Comparison of ENCODE assay signal across 9 mouse cellular contexts in genomic region chr19:31074717-31075063, GRCm38 (mm10). TPM values are rescaled to one million over a fixed set of nuclear protein-coding genes. Genes with fewer than 3 reads are reported as not detected.
DNase-seq lines count a peak whose midpoint lies in the region; ATAC-seq and TF ChIP-seq lines count a peak whose summit lies in the region.
"Had no signal": no experiment of that assay in that cellular context is flagged by ENCODE, and none has a peak within 500 bp of the region (broad histone marks: within the 10 kb centered on the region; RNA-seq: fewer than 3 reads in every experiment).

No protein-coding gene starts in this region.

- H3K27me3 ChIP-seq in embryonic facial prominence, embryonic 12.5 days: no peaks in the 10 kb centered on the region
- no peaks in the 10 kb centered on the region for H3K27me3 ChIP-seq in hindbrain, embryonic 11.5 days (ENCODE audit: control insufficient read depth, insufficient read depth, low read length)
- peaks cover 6% of the 10 kb centered on the region for H3K27me3 ChIP-seq in midbrain, embryonic 13.5 days
- no peaks in the 10 kb centered on the region for H3K27me3 ChIP-seq in thymus, adult 2 months (ENCODE audit: control insufficient read depth, insufficient read depth, low read length)

- WGBS in embryonic facial prominence, embryonic 12.5 days: 8% methylated on average over 3 of the region's 3 CpGs
- WGBS in hindbrain, embryonic 11.5 days: 9% methylated on average over 3 of the region's 3 CpGs
- 4% methylated on average over 3 of the region's 3 CpGs for WGBS in midbrain, embryonic 13.5 days
- 74% methylated on average over 3 of the region's 3 CpGs for WGBS in thymus, adult 2 months

- H3K4me2 ChIP-seq in embryonic facial prominence, embryonic 12.5 days (replicated peaks): peak overlapping the region; percentile 36
- H3K4me2 ChIP-seq in hindbrain, embryonic 11.5 days (replicated peaks; ENCODE audit: low read depth, low read length): peak overlapping the region; percentile 23; the same call in 1 of the 2 replicates
- peak overlapping the region; percentile 41 for H3K4me2 ChIP-seq in midbrain, embryonic 13.5 days (replicated peaks)

- no peak for DNase-seq in gastrocnemius, adult 2 months
- no peak for DNase-seq in gastrocnemius, postnatal 25 days
- DNase-seq in hindbrain, embryonic 11.5 days (ENCODE audit: low spot score): peak; percentile 27
- DNase-seq in layer of hippocampus, adult 9-10 months (ENCODE audit: low spot score): no peak
- no peak for DNase-seq in thymus, adult 2 months
- no peak for DNase-seq in adrenal gland, postnatal 25 days
- DNase-seq: B cell, adult 2 months had no signal

- TF ChIP-seq CTCF in gastrocnemius, adult 2 months (IDR thresholded peaks at IDR 0.05): no peak
- no peak for TF ChIP-seq CTCF in thymus, adult 2 months (IDR thresholded peaks at IDR 0.05; ENCODE audit: borderline replicate concordance, control insufficient read depth, extremely low read depth, insufficient read depth, low read length, poor library complexity)

- peak overlapping the region; percentile 27; the same call in 1 of the 2 replicates for H3K9ac ChIP-seq in embryonic facial prominence, embryonic 12.5 days
- no peak overlapping the region for H3K9ac ChIP-seq in hindbrain, embryonic 11.5 days (ENCODE audit: low read depth, low read length)
- 0 out of 2 replicates have a peak overlapping the region, but pooled peaks have one; percentile 10 for H3K9ac ChIP-seq in midbrain, embryonic 13.5 days (replicated peaks)

- H3K27ac ChIP-seq in gastrocnemius, adult 2 months: peak overlapping the region; percentile 35
- H3K27ac ChIP-seq in embryonic facial prominence, embryonic 12.5 days: peak overlapping the region; percentile 72
- H3K27ac ChIP-seq in hindbrain, embryonic 11.5 days (ENCODE audit: low read depth, low read length): no peak overlapping the region
- H3K27ac ChIP-seq in midbrain, embryonic 13.5 days: peak overlapping the region; percentile 45
- no peak overlapping the region for H3K27ac ChIP-seq in thymus, adult 2 months (ENCODE audit: control insufficient read depth, insufficient read depth, low read length)

- H3K9me3 ChIP-seq in embryonic facial prominence, embryonic 12.5 days: no peaks in the 10 kb centered on the region
- H3K9me3 ChIP-seq in hindbrain, embryonic 11.5 days (ENCODE audit: control insufficient read depth, low read length): no peaks in the 10 kb centered on the region
- no peaks in the 10 kb centered on the region for H3K9me3 ChIP-seq in midbrain, embryonic 13.5 days

- 0 out of 2 replicates have a peak, but pooled peaks cover 7% of the 10 kb centered on the region for H3K4me1 ChIP-seq in embryonic facial prominence, embryonic 12.5 days
- H3K4me1 ChIP-seq in hindbrain, embryonic 11.5 days (replicated peaks; ENCODE audit: control insufficient read depth, insufficient read depth, low read length): 0 out of 2 replicates have a peak, but pooled peaks cover 2% of the 10 kb centered on the region
- H3K4me1 ChIP-seq in midbrain, embryonic 13.5 days (replicated peaks): peaks cover 16% of the 10 kb centered on the region
- H3K4me1 ChIP-seq in thymus, adult 2 months (replicated peaks; ENCODE audit: control insufficient read depth, insufficient read depth, low read length): no peaks in the 10 kb centered on the region

- intact Hi-C loops in gastrocnemius, adult 2 months (cut with DNase I): no loop called here

- H3K36me3 ChIP-seq in embryonic facial prominence, embryonic 12.5 days: no peaks in the 10 kb centered on the region
- no peaks in the 10 kb centered on the region for H3K36me3 ChIP-seq in hindbrain, embryonic 11.5 days (ENCODE audit: control insufficient read depth, insufficient read depth, low read length)
- no peaks in the 10 kb centered on the region for H3K36me3 ChIP-seq in midbrain, embryonic 13.5 days
- no peaks in the 10 kb centered on the region for H3K36me3 ChIP-seq in thymus, adult 2 months (ENCODE audit: control insufficient read depth, insufficient read depth, low read length)

- H3K4me3 ChIP-seq in gastrocnemius, adult 2 months: peak overlapping the region; percentile 49
- 0 out of 2 replicates have a peak overlapping the region, but pooled peaks have one; percentile 12 for H3K4me3 ChIP-seq in embryonic facial prominence, embryonic 12.5 days
- no peak overlapping the region for H3K4me3 ChIP-seq in hindbrain, embryonic 11.5 days (ENCODE audit: low read depth, low read length)
- H3K4me3 ChIP-seq in midbrain, embryonic 13.5 days (replicated peaks): peak overlapping the region; percentile 11; the same call in 1 of the 2 replicates
- H3K4me3 ChIP-seq in thymus, adult 2 months (ENCODE audit: control insufficient read depth, insufficient read depth, low read length): no peak overlapping the region

- 0 out of 2 replicates have a peak, but pooled peaks have one; percentile 56 for ATAC-seq in embryonic facial prominence, embryonic 12.5 days (ENCODE audit: insufficient number of reproducible peaks, insufficient read depth, low FRiP score, low TSS enrichment)
- ATAC-seq in hindbrain, embryonic 11.5 days (ENCODE audit: low FRiP score): no peak
- ATAC-seq in midbrain, embryonic 13.5 days: peak; percentile 64

- no peak for TF ChIP-seq POLR2A in thymus, adult 2 months (IDR thresholded peaks at IDR 0.05; ENCODE audit: control insufficient read depth, extremely low read depth, insufficient read depth, low read length, poor library complexity)

RNA-seq across cellular contexts. Expression of gene Cstf2t, which starts 7.9 kb away (rescaled TPM):
- total RNA-seq in gastrocnemius, adult 2 months (2021): 10 to 100 TPM; 17.0 to 22.1 TPM
- total RNA-seq in gastrocnemius, postnatal 25 days (2021): 10 to 100 TPM; 16.0 to 17.5 TPM
- polyA plus RNA-seq in embryonic facial prominence, embryonic 12.5 days (2016; fragmentation: Nextera tagmentation; extraction: Ambion mirVana): 74.9 and 78.5 TPM in 2 replicates
- polyA plus RNA-seq in hindbrain, embryonic 11.5 days (2014; fragmentation: Nextera tagmentation; extraction: Ambion mirVana): 45.3 and 51.0 TPM in 2 replicates
- 79.6 and 79.7 TPM in 2 replicates for polyA plus RNA-seq in midbrain, embryonic 13.5 days (2015; fragmentation: Nextera tagmentation; extraction: Ambion mirVana)
- polyA plus RNA-seq in thymus, adult 2 months (2012; rRNA removed): 17.6 and 18.6 TPM in 2 replicates
- total RNA-seq in adrenal gland, postnatal 25 days (2021): 23.6 and 26.1 TPM in 2 replicates

Comparison
In these comparisons a context has a peak if more than half of its experiments do, and no peak if none do; other contexts are left out.
1. H3K27ac ChIP-seq: peak in gastrocnemius, adult 2 months (single experiment), embryonic facial prominence, embryonic 12.5 days (single experiment) and midbrain, embryonic 13.5 days (single experiment); none in hindbrain, embryonic 11.5 days (single experiment) and thymus, adult 2 months (single experiment).
2. H3K4me3 ChIP-seq: peak in gastrocnemius, adult 2 months (single experiment), embryonic facial prominence, embryonic 12.5 days (single experiment) and midbrain, embryonic 13.5 days (single experiment); none in hindbrain, embryonic 11.5 days (single experiment) and thymus, adult 2 months (single experiment).
3. Peak in every context shown above with its lines, with median percentiles within 50 percentile points of each other: H3K4me2 ChIP-seq.